Mouse (Mus musculus): ENCODE results near the gene Kcnd1. TPM values are rescaled to one million over a fixed set of nuclear protein-coding genes. Genes with fewer than 3 reads are reported as not detected.
"Not testable (repeated sequence)": the region's sequence is repeated elsewhere in the genome, so short reads cannot be mapped to it uniquely, and the experiment has no call there.

The Kcnd1 gene
- polyA plus RNA-seq, 2 experiments: 0.19 to 0.37 TPM

GRCm38 (mm10) chrX:7793361-7793760 is 28.7 kb upstream of the Kcnd1 start:
- Histone ChIP-seq H3K4me1 (replicated peaks; ENCODE audit: control insufficient read depth in 2 of 2, insufficient read depth in 2 of 2, low read length in 1 of 2) (peaks cover 0 to 4% of the 10 kb centered on the region in 2 experiments; a peak in 2 of 4 replicates), H3K4me2 (ENCODE audit: low read depth) (no peak overlapping the region), H3K27ac (no peak overlapping the region), H3K36me3 (replicated peaks; ENCODE audit: control insufficient read depth, insufficient read depth, low read depth) (no peaks in the 10 kb centered on the region), H3K27me3 (ENCODE audit: control insufficient read depth, insufficient read depth, low read length) (no peaks in the 10 kb centered on the region), H3K9ac (replicated peaks) (no peak overlapping the region), H3K9me3 (ENCODE audit: control insufficient read depth, low read length) (no peaks in the 10 kb centered on the region), H3K4me3 (ENCODE audit: insufficient read depth in 1 of 2, low read depth in 2 of 2, low read length in 2 of 2) (no peak overlapping the region)
- WGBS (ENCODE audit: insufficient replicate concordance): 39% methylated on average over 3 of the region's 3 CpGs
- no peak for ATAC-seq (ENCODE audit: insufficient read depth)
- peak; percentile 58 for TF ChIP-seq CTCF (IDR thresholded peaks at IDR 0.05; ENCODE audit: low read depth)
- no peak for TF ChIP-seq EP300 (IDR thresholded peaks at IDR 0.05; ENCODE audit: low read depth)
- no peak for DNase-seq (ENCODE audit: low read depth in 3 of 3, low spot score in 3 of 3)

DNA sequence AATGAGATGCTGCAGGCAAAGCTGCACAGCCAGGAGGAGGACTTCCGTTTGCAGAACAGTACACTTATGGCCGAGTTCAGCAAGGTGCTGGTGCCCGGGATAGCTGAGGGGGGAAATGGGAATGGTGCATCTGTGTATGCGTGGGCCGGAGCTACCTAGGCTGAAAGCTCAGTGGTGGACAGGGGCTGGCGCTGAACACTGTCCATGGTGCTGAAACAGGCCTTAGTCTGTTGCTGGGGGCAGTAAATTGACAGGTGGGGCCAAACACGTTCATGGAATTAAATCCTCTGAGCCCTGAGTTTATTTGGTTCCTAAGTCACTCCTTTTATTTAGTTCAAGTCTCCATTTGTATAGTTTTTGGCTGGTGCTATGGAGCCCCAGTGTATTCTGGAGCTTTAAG is 27.1 kb upstream of the Kcnd1 start:
- H3K27ac ChIP-seq: no peak overlapping the region
- no peaks in the 10 kb centered on the region for H3K27me3 ChIP-seq (ENCODE audit: control insufficient read depth, insufficient read depth, low read length)
- DNase-seq (ENCODE audit: low read depth in 3 of 3, low spot score in 3 of 3): no peak
- 49% methylated on average over 7 of the region's 7 CpGs for WGBS (ENCODE audit: insufficient replicate concordance)
- peaks cover 0 to 4% of the 10 kb centered on the region in 2 experiments; a peak in 2 of 4 replicates for H3K4me1 ChIP-seq (replicated peaks; ENCODE audit: control insufficient read depth in 2 of 2, insufficient read depth in 2 of 2, low read length in 1 of 2)
- TF ChIP-seq CTCF (IDR thresholded peaks at IDR 0.05; ENCODE audit: low read depth) (no peak), EP300 (IDR thresholded peaks at IDR 0.05; ENCODE audit: low read depth) (no peak)
- no peak overlapping the region for H3K4me2 ChIP-seq (ENCODE audit: low read depth)
- H3K36me3 ChIP-seq (replicated peaks; ENCODE audit: control insufficient read depth, insufficient read depth, low read depth): peaks cover 5% of the 10 kb centered on the region; the same call in 1 of the 2 replicates
- H3K4me3 ChIP-seq (ENCODE audit: insufficient read depth in 1 of 2, low read depth in 2 of 2, low read length in 2 of 2): no peak overlapping the region
- no peaks in the 10 kb centered on the region for H3K9me3 ChIP-seq (ENCODE audit: control insufficient read depth, low read length)
- no peak for ATAC-seq (ENCODE audit: insufficient read depth)
- no peak overlapping the region for H3K9ac ChIP-seq (replicated peaks)

DNA sequence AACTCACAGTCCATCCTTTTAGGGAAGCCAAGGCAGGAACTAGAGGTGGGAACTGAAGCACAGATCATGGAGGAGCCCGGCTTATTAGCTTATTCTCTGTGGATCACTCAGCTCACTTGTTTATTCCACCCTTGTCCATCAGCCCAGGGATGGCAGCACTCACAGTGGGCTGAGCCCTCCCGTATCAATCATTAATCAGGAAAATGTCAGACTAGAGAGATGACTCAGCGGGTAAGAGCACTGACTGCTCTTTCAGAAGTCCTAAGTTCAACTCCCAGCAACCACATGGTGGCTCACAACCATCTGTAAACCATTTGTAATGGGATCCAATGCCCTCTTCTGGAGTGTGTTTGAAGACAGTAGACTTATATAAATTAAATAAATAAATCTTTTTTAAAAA is 24.8 kb upstream of the Kcnd1 start:
- 49% methylated on average over 3 of the region's 3 CpGs for WGBS (ENCODE audit: insufficient replicate concordance)
- Histone ChIP-seq H3K9ac (replicated peaks) (no peak overlapping the region), H3K4me3 (ENCODE audit: insufficient read depth in 1 of 2, low read depth in 2 of 2, low read length in 2 of 2) (no peak overlapping the region), H3K4me2 (ENCODE audit: low read depth) (no peak overlapping the region), H3K36me3 (replicated peaks; ENCODE audit: control insufficient read depth, insufficient read depth, low read depth) (peaks cover 13% of the 10 kb centered on the region), H3K27ac (no peak overlapping the region), H3K9me3 (ENCODE audit: control insufficient read depth, low read length) (no peaks in the 10 kb centered on the region), H3K27me3 (ENCODE audit: control insufficient read depth, insufficient read depth, low read length) (no peaks in the 10 kb centered on the region), H3K4me1 (replicated peaks; ENCODE audit: control insufficient read depth in 2 of 2, insufficient read depth in 2 of 2, low read length in 1 of 2) (peaks cover 0 to 4% of the 10 kb centered on the region in 2 experiments; a peak in 2 of 4 replicates)
- no peak for DNase-seq (ENCODE audit: low read depth in 3 of 3, low spot score in 3 of 3)
- peak; percentile 65 for ATAC-seq (ENCODE audit: insufficient read depth)
- TF ChIP-seq EP300 (IDR thresholded peaks at IDR 0.05; ENCODE audit: low read depth) (no peak), CTCF (IDR thresholded peaks at IDR 0.05; ENCODE audit: low read depth) (peak; percentile 36)

DNA sequence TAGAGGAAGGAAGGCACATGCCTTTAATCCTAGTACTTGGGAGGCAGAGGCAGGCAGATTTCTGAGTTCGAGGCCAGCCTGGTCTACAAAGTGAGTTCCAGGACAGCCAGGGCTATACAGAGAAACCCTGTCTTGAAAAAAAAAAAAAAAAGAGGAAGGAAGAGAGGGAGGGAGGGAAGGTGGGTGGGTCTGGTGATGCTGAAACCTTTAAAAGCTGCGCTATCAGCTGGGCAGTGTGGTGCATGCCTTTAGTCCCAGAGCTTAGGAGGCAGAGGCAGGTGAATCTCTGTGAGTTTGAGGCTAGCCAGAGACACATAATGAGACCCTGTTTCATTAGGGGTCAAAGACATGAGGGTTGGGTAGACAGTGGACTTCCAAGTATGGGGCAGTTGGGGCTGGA is 19.9 kb upstream of the Kcnd1 start:
- H3K4me2 ChIP-seq (ENCODE audit: low read depth); ATAC-seq (ENCODE audit: insufficient read depth); H3K4me3 ChIP-seq (ENCODE audit: insufficient read depth in 1 of 2, low read depth in 2 of 2, low read length in 2 of 2); DNase-seq (ENCODE audit: low read depth in 3 of 3, low spot score in 3 of 3); H3K9me3 ChIP-seq (ENCODE audit: control insufficient read depth, low read length); H3K9ac ChIP-seq (replicated peaks); H3K27me3 ChIP-seq (ENCODE audit: control insufficient read depth, insufficient read depth, low read length); H3K27ac ChIP-seq; H3K4me1 ChIP-seq (replicated peaks; ENCODE audit: control insufficient read depth in 2 of 2, insufficient read depth in 2 of 2, low read length in 1 of 2): not testable (repeated sequence)
- WGBS (ENCODE audit: insufficient replicate concordance): 69% methylated on average over 2 of the region's 2 CpGs
- peaks cover 19% of the 10 kb centered on the region for H3K36me3 ChIP-seq (replicated peaks; ENCODE audit: control insufficient read depth, insufficient read depth, low read depth)

DNA sequence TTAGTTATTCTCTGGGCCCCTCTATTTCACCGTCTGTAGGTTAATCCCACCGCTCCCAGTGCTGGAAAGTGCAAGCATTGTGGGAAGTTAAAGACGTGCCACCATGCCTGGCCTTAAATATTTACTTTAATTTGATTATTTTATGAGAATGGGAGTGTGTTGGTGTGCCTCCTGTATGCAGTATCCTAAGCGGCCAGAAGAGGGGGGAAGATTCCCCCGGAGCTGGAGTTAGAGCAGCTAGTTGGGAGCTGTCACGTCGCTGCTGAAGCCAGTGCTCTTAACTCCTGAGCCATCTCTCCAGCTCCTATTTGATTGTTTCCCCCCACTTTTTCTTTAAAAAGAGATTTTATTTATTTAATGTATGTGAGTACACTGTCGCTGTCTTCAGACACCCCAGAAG is 7.1 kb upstream of the Kcnd1 start:
- H3K9me3 ChIP-seq (ENCODE audit: control insufficient read depth, low read length); H3K27me3 ChIP-seq (ENCODE audit: control insufficient read depth, insufficient read depth, low read length); ATAC-seq (ENCODE audit: insufficient read depth); H3K4me1 ChIP-seq (replicated peaks; ENCODE audit: control insufficient read depth in 2 of 2, insufficient read depth in 2 of 2, low read length in 1 of 2); H3K27ac ChIP-seq; DNase-seq (ENCODE audit: low read depth in 3 of 3, low spot score in 3 of 3); H3K4me3 ChIP-seq (ENCODE audit: insufficient read depth in 1 of 2, low read depth in 2 of 2, low read length in 2 of 2); H3K36me3 ChIP-seq (replicated peaks; ENCODE audit: control insufficient read depth, insufficient read depth, low read depth); H3K9ac ChIP-seq (replicated peaks); H3K4me2 ChIP-seq (ENCODE audit: low read depth): not testable (repeated sequence)
- TF ChIP-seq CTCF (IDR thresholded peaks at IDR 0.05; ENCODE audit: low read depth): peak; percentile 74
- 39% methylated on average over 8 of the region's 8 CpGs for WGBS (ENCODE audit: insufficient replicate concordance)
